Mouse (Mus musculus): ENCODE measurements around the gene Eif4ebp2.

Gene Eif4ebp2

GRCm38 (mm10) chr10:61423289-61423688, 29.2 kb downstream of the Eif4ebp2 start:
- in situ Hi-C loops (cut with MboI; ENCODE audit: unreplicated experiment in 2 of 2): no loop called here

DNA sequence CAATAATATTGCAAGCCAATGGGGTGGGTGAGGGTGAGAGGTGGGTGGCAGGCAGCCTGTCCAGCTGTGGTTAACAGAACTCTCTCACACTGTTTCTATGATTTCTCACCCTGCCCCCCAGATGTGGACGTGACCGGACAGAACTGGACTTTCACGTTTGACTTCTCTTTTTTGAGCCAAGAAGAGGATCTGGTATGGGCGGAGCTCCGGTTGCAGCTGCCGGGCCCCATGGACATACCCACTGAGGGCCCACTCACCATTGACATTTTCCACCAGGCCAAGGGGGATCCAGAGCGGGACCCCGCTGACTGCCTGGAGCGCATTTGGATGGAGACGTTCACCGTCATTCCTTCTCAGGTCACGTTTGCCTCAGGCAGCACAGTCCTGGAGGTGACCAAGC, 29.6 kb downstream of the Eif4ebp2 start:
- in situ Hi-C loops (cut with MboI; ENCODE audit: unreplicated experiment in 2 of 2): no loop called here

GRCm38 (mm10) chr10:61420011-61420410, 32.5 kb downstream of the Eif4ebp2 start:
- in situ Hi-C loops (cut with MboI; ENCODE audit: unreplicated experiment in 2 of 2): no loop called here

DNA sequence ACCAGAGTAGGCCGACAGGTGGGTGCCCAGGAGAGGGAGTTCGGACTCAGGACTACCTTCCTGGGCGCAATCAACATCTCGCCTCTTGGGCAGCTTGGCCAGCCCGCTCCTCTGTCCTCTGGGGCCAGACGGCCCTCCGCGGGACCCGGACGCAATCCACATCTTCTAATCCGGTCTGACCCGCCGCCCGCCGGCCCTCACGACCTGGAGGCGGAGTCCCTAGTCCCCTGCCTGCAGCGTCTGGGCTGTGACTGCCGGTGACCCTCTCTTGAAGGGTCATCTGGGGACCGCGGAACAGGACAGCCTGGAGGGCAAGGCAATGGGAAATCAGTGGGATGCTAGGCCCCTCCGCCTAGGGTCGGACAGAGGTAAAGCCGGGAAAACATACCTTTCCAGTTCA, 33.3 kb downstream of the Eif4ebp2 start:
- in situ Hi-C loops (cut with MboI; ENCODE audit: unreplicated experiment in 2 of 2): no loop called here

- in situ Hi-C loops (cut with MboI; ENCODE audit: unreplicated experiment in 2 of 2): no loop called here
These were observed 34.1 kb downstream of the Eif4ebp2 start for GRCm38 (mm10) chr10:61418131-61418900.

- in situ Hi-C loops (cut with MboI; ENCODE audit: unreplicated experiment in 2 of 2): no loop called here
These were observed 34.8 kb downstream of the Eif4ebp2 start, which contains the start of gene Nodal for GRCm38 (mm10) chr10:61417672-61418071. Gene Nodal, plus strand, starts transcription at chr10:61417972.

DNA sequence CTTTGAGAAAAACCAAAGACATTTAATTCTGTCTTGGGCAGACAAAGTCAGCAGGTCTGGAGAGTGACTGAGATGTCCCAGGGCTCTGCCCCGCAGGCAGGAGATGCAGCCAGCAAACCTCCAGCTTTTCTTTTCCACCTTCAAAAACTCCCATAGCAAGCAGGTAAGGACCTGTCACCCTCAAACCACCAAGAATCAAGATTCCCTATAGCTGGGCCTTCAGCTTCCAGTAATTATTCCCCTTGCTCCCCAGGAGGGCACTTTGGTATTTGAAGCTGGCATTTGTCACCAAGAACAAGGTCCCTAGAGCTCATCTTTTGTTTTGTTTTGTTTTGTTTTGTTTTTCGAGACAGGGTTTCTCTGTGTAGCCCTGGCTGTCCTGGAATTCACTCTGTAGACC, 35.4 kb downstream of the Eif4ebp2 start:
- in situ Hi-C loops (cut with MboI; ENCODE audit: unreplicated experiment in 2 of 2): no loop called here

GRCm38 (mm10) chr10:61416561-61416960, 35.9 kb downstream of the Eif4ebp2 start:
- in situ Hi-C loops (cut with MboI; ENCODE audit: unreplicated experiment in 2 of 2): no loop called here

- in situ Hi-C loops (cut with MboI; ENCODE audit: unreplicated experiment in 2 of 2): no loop called here
These were observed 36.6 kb downstream of the Eif4ebp2 start for GRCm38 (mm10) chr10:61415890-61416289.

DNA sequence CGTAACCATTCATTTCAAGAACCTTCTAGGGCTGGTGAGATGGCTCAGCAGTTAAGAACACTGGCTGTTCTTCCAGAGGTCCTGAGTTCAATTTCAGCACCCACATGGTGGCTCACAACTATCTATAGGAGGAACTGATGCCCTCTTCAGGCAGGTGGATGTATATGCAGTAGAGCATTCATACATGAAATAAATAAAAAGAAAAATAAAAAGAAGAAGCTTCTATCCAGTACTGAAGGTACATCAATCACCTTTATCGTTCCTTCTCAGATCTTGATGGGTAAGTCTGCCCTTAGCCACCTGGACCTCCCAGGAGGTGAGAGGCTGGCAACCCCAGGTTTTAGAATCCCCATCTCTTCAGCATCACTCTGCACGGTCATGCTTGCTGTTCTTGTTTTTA, 37.2 kb downstream of the Eif4ebp2 start:
- in situ Hi-C loops (cut with MboI; ENCODE audit: unreplicated experiment in 2 of 2): no loop called here

DNA sequence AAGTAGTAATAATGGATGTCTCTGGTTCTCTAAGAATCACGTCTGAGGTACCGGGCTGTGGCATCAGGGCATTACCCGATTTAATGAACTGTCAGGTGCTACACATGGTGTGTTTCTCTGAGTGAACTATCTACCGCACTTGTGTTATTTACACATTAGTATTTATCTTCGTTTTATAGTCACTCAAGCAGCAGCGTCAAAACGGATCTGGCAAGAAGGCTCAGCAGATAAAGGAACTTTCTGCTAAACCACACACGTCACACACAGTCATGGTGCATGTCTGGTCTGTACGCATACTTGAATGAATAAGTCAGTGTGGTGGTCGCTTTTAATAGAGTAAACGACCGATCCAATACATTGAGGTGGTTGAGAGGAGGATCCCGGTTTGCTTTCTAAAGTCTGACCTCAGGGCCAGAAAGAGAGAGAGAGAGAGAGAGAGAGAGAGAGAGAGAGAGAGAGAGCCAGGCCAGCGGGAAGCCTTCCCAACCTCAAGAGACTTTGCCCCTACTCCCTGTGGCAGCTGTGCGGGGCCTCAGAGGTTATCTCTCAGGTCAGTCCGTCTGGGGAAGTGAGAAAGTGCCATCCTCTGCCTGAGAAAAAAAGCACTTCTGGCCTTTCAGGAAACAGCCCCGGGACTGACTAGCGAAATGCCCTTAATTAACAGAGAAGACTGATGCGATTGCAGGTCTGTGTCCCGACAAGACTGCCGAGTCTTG, 39.4 kb downstream of the Eif4ebp2 start:
- in situ Hi-C loops (cut with MboI; ENCODE audit: unreplicated experiment in 2 of 2): no loop called here

DNA sequence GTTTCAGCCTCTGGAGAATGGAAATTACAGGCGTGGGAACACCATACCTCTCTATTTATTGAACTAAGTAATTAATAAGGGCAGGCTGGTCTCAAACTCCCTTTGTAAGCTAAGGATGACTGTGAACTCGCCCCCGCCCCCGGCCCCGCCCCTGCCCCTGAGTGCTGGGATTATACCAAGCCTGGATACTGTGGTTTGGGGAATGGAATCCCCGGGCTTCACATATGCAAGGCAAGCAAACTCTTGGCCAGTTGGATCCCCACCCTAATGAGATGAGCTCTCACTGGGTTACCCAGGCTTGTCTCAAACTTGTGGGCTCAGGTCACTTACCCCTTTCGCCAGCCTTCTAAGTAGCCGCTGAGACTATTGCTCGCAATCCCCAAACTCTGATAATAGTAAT, 42.3 kb downstream of the Eif4ebp2 start:
- in situ Hi-C loops (cut with MboI; ENCODE audit: unreplicated experiment in 2 of 2): no loop called here

DNA sequence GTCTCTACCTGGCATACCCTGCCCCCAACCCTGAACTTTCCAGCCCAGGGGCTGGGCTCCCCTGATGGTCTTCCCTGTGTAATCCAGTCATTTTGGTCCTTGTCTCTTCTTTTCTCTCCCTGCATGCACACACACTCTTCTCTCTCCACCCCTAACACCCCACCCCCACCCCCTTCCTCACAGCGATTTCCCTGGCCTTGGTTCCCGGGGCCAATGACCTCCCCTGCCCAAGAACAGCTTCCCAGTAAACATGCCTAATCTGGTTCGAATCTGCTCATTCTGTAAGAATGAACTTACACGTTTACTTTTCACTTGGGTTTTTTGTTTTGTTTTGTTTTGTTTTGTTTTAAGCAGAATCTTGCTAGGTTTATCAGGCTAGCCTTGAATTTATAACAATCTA, 42.7 kb downstream of the Eif4ebp2 start:
- in situ Hi-C loops (cut with MboI; ENCODE audit: unreplicated experiment in 2 of 2): no loop called here

- in situ Hi-C loops (cut with MboI; ENCODE audit: unreplicated experiment in 2 of 2): no loop called here
These were observed 46.5 kb downstream of the Eif4ebp2 start for GRCm38 (mm10) chr10:61405958-61406357.

DNA sequence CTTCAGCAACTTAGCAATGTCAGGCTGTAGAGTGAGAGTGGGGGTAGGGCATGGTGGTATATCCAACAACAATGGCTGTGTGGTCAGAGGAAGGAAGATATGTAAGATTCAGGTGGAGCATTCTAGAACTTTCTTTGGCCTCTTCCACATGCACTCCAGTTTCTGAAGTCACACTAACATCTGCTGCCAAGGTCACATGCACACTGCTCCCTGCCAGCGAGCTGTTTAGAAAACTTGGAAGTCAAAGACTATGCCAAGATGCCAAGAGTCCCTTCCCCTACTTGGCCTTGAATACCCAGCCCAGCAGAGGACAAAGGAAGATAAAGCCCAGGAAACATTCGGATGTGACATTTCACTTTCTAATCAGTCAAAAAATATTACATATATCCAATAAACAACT, 49.5 kb downstream of the Eif4ebp2 start:
- in situ Hi-C loops (cut with MboI; ENCODE audit: unreplicated experiment in 2 of 2): no loop called here

- in situ Hi-C loops (cut with MboI; ENCODE audit: unreplicated experiment in 2 of 2): no loop called here
These were observed 50.0 kb downstream of the Eif4ebp2 start for GRCm38 (mm10) chr10:61402480-61402879.

DNA sequence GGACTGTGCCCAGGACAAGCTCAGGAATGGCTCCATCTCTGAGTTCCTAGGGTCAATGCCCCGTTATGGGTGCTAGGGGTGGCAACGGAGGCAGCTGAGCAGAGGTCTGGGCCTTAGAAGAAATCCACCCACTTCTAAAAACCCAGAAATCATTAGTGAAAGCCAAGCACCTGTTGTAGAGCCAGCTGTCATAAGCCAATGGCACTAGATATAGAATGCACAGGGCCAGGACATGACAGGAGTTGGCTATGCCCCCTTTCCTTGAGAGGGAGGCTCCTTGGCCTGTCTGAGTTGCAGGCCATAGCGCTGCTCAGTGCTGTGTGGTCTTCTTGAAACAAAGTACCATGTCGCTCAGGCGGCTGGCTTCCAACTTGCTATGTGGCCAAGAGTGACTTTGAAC, 52.1 kb downstream of the Eif4ebp2 start:
- in situ Hi-C loops (cut with MboI; ENCODE audit: unreplicated experiment in 2 of 2): no loop called here

DNA sequence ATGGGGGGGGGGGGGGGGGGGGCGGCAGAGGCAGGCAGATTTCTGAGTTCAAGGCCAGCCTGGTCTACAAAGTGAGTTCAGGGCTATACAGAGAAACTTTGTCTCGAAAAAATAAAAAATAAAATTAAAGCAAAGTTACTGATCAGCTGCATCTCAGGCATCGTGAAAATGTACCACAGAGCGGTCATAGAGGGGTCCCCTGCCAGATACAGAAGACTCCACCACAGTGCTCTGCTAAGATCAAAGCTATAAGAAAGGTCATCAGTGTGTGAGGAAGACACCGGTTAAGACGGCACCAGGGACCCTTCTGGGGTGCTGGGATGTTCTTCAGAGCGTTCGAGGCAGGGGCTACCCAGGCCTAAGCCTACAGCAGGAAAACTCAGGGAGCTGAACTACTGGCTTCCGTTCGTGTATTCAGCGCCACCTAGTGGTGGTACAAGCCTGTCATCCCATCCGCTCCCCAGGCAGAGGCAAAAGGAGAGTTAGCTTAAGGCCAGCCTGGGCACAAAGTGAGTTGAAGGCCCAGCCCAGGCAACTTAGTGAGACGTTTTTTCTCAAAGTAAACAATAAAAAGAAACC, 53.2 kb downstream of the Eif4ebp2 start:
- in situ Hi-C loops (cut with MboI; ENCODE audit: unreplicated experiment in 2 of 2): no loop called here

- in situ Hi-C loops (cut with MboI; ENCODE audit: unreplicated experiment in 2 of 2): no loop called here
These were observed 54.3 kb downstream of the Eif4ebp2 start for GRCm38 (mm10) chr10:61398125-61398524.

DNA sequence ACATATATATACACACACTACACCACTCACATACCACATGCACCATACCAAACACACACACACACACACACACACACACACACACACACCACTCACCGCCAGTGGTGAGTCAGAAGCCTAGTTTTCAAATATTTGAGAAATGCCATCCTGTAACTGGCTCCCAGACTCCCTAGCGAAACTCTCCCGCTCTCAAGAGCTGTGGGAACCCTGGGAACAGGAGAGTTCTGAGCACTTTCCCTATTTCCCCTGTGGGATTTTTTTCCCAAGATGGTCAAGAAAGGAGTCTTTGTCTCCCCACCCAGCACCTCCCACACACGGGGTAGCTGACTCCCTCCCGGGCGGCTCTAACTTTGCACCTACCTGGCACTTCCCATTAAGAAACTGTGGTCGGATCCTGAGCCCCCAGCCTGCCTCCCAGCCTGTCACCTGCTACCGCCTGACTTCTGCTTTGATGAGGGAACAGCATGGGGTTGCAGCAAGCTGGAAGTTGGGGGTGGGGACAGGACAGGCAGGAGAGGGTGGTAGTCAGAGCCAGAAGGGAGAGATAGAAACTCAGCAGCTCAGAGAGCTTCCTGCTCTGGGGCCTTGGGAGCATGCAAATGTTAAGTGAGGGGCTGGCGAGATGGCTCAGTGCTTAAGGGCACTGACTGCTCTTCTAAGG, 57.9 kb downstream of the Eif4ebp2 start:
- in situ Hi-C loops (cut with MboI; ENCODE audit: unreplicated experiment in 2 of 2): no loop called here

GRCm38 (mm10) chr10:61392584-61392983, 59.9 kb downstream of the Eif4ebp2 start:
- in situ Hi-C loops (cut with MboI; ENCODE audit: unreplicated experiment in 2 of 2): no loop called here

Data from v-Abl transformed pro-B cells (cell line).